Mouse (Mus musculus): ENCODE results near the gene Nup43.

DNA sequence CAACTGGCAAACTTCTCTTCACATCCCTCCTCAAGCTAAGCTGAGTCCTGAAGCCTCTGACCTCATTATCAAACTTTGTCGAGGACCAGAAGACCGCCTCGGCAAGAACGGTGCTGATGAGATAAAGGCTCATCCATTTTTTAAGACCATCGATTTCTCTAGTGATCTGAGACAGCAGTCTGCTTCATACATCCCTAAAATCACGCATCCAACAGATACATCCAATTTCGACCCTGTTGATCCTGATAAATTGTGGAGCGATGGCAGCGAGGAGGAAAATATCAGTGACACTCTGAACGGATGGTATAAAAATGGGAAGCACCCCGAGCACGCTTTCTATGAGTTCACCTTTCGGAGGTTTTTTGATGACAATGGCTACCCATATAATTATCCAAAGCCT lies 45.2 kb downstream of the Nup43 start:
- no peak for TF ChIP-seq POLR2A (IDR thresholded peaks at IDR 0.05; ENCODE audit: low read depth, low read length)
- no peak for TF ChIP-seq CTCF (conservative IDR thresholded peaks at IDR 0.05 in 1 of 2, IDR thresholded peaks at IDR 0.05 in 1 of 2; ENCODE audit: low read depth in 2 of 2, low read length in 2 of 2)
- TF ChIP-seq TBP (conservative IDR thresholded peaks at IDR 0.05; ENCODE audit: low read depth, low read length): no peak
- no peak for TF ChIP-seq JUN (IDR thresholded peaks at IDR 0.05; ENCODE audit: insufficient read depth, low read depth, low read length)
- TF ChIP-seq MAFK (IDR thresholded peaks at IDR 0.05; ENCODE audit: insufficient replicate concordance, low read length): no peak
- no peak for TF ChIP-seq GABPA (IDR thresholded peaks at IDR 0.05; ENCODE audit: insufficient replicate concordance, low read depth, low read length)
- no peak for TF ChIP-seq USF1 (IDR thresholded peaks at IDR 0.05; ENCODE audit: low read depth, low read length)
- TF ChIP-seq TCF12 (IDR thresholded peaks at IDR 0.05; ENCODE audit: low read depth, low read length): no peak
- TF ChIP-seq CHD1 (IDR thresholded peaks at IDR 0.05; ENCODE audit: low read depth, low read length): no peak
- TF ChIP-seq ZNF384 (IDR thresholded peaks at IDR 0.05; ENCODE audit: low read depth, low read length): no peak
- TF ChIP-seq EP300 (IDR thresholded peaks at IDR 0.05; ENCODE audit: low read length): no peak
- no peak for TF ChIP-seq MXI1 (IDR thresholded peaks at IDR 0.05; ENCODE audit: low read depth, low read length)
- no peak for TF ChIP-seq HCFC1 (IDR thresholded peaks at IDR 0.05; ENCODE audit: low read depth, low read length)
